Mouse (Mus musculus) heart, postnatal 0 days (tissue): ENCODE data around the gene Arhgap9.

Source experiments
- CTCF ChIP-seq: IDR thresholded peaks from 2 replicates; pipeline ENCODE4 v1.5.1; 2016; ENCODE audit warnings: antibody characterized with exemption, control low read depth, low read depth
- EP300 ChIP-seq: IDR thresholded peaks from 2 replicates; pipeline ENCODE4 v1.6.1; 2016; ENCODE audit warnings: antibody characterized with exemption, low read depth

DNA sequence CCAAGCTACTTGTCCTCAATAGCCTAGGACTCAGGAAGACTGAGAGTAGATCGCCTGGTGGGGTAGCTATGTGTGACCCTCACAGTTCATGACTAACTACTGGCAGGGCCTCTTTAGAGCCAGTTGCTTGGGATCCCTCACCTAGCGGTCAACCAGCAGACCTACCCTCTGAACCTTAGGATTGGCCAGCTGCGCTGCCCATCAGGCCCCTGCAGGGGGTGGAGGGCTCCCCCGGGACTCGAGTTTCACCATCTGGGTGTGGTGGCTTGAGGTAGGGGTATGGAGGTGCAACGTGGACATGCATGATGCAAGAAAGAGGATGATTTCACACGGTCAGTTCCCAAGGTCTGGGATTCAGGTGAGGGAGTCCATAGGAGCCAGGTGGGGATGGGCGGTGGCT is 30.0 kb downstream of the Arhgap9 start:
- TF ChIP-seq CTCF (no peak), EP300 (no peak)
